Mouse (Mus musculus) liver (tissue): Measurements from ENCODE around the gene Rab3gap1.
"Not testable (repeated sequence)": the region's sequence is repeated elsewhere in the genome, so short reads cannot be mapped to it uniquely, and the experiment has no call there.

ENCODE experiments used
- DNase-seq: peaks from one replicate; pipeline ENCODE4 v3.0.0-alpha.2; 2020; ENCODE audit warnings: mixed read lengths

Rab3gap1 gene

DNA sequence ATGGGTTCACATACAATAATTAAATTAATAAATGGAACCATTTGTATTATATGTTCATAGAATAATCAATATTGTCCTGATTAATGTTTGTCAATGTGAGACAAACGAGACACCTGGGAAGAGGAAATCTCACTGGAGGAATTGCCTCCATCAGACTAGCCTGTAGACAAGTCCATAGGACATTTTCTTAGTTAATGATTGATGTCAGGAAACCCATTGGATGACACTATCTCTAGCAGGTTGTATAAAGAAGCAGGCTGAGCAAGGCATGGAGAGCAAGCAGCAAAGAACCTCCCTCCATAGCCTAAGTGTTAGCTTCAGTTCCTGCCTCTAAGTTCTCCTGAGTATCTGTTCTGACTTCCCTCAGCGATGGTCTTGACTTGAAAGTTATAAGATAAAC is 64.8 kb downstream of the Rab3gap1 start:
- no peak for DNase-seq

DNA sequence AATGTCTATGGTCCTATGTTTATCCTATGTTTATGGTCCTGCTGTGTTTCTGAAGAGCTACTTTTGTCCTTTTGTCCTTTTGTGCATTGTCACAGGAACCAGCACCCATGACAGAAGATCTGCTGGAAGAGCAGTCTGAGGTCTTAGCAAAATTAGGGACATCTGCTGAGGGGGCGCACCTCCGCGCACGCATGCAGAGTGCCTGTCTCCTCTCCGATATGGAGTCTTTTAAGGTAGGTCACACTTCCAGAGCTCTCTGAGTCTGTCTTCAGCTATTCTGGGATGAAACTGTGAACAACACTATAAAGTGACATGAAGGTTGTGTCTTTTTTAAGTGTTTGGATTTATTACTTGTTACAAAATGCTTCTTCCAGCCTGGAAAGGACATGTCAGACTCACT is 65.7 kb downstream of the Rab3gap1 start:
- no peak for DNase-seq

- DNase-seq: no peak
Measured at GRCm38 (mm10) chr1:127937277-127937676, 68.7 kb downstream of the Rab3gap1 start.

DNA sequence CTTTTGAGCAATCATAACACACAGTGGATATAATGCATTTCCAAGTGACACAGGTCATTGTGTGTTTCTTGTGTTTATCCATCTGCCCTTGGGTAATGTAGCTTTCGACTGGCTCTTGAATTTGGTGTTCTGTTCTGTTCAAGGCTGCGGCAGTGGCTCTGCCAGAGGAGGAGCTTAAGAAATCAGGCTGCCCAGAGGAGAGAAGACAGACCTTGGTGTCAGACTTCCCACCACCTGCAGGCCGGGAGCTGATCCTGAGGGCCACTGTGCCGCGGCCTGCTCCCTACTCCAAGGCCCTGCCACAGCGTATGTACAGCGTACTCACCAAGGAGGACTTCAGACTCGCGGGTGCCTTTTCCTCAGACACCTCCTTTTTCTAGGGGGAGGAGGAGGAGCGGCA is 73.7 kb downstream of the Rab3gap1 start:
- DNase-seq: no peak

DNA sequence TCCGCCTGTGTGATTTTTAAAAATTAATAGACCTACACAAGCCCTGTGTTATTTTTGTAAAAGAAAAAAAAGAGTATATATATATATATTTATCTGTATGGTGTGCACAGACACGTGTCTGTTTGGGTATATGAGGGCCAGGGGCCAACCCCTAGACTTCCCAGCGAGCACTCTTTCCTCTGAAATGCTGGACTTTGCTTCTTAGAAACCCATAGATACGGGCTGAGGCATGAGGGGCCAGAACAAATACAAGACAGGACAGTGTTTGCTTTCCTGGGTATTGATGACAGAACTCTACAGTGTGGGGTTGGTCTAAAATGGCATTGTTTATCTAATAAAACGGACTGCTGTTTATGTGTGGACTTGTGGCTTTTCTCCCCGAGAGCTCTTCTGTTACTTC is 74.9 kb downstream of the Rab3gap1 start:
- DNase-seq: no peak

GRCm38 (mm10) chr1:127945696-127946575 is 77.4 kb downstream of the Rab3gap1 start:
- no peak for DNase-seq

- no peak for DNase-seq
Measured at GRCm38 (mm10) chr1:127946615-127947249, 78.2 kb downstream of the Rab3gap1 start.

DNA sequence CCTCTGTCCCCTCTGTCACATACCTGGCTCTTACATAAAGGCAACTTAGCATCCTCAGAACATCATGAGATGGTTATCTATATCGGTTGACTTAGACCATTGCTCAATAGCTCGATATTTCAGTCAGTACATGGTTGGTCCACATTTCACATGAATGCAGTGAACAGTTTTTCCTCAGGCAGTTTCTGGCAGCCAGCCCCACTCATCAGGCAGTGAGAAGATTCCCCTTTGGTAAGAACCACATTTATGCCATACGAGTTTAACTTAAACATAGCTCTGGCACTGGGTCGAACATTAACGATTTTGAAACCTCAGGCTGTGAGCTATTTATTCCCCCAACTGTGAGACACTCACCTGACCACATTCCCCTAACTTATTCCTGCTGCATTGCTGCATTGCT is 80.2 kb downstream of the Rab3gap1 start:
- DNase-seq: no peak

GRCm38 (mm10) chr1:127952276-127952675 is 83.7 kb downstream of the Rab3gap1 start:
- no peak for DNase-seq

DNA sequence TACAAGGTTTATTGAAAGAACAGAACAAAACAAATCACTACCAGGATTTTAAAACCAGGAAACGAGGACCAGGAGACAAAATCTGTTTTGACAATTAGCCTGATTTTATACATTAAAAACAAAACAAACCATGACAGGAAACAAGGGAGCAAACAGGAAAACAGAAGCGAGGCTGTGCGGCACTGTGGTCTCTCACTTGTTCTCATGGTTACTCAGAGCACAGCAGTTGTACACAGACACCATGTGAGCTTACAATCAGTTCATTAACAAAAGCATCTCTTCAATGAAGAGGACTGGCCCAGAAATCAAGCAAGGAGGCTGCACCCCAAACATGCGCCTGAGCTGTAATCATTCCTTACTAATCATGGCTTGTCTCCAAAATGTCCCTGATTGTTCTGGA is 85.6 kb downstream of the Rab3gap1 start:
- not testable (repeated sequence) for DNase-seq

DNA sequence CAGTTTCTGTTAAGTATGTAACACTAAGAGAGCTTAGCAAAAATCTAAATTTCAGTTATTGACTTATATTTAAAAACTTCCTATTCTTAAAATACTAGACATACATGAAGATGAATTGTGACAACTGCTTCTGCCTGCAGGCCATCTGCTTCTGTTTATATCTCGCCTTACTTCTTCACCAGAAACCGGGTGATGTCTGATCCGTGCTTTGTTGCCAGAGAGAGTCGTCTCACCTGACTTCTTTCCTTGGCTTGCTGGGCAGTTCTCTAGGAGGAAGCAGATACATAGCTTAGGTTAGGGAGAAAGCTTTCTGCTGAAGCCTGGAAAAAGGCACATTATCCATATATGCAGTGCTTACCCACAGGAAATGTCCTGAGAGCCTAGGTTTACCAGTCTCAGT is 86.2 kb downstream of the Rab3gap1 start:
- no peak for DNase-seq

GRCm38 (mm10) chr1:127956524-127956923 is 88.0 kb downstream of the Rab3gap1 start:
- no peak for DNase-seq

DNA sequence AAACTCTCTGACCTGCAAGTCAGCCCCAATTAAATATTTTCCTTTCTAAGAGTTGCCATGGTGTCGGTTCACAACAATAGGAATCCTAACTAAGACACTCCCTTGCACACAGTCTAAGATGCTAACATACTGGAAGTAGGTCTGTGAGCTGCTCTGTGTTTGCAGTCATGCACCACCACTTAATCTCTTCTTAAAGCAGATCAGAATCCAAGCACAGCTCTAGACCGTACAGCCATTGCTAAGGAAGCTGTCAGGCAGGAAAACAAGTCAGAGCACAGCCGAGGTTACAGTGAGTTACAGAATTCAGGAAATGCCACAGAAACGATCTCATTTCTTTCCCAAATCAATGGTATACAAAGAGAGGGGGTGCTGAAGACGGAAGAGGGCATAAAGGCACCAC is 90.2 kb downstream of the Rab3gap1 start:
- DNase-seq: no peak

DNA sequence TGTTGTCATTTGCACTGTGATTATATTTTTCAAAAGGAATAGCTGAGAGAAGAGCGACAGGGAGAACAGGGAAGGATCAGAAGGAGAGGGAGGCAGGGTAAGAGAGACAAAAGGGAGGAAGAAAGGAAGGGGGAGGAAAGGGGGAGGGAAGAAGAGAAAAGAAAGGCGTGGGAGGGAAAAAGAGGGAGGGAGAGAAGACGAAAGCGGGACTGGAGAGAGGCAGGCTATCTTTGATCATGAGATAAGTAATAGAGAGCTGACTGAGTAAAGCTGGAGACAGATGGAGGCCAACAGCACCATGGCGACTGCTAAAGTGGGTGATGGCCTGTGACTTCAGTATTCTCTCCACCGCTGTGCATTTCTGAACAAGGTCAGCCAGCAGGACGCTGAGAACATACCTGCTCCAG is 90.7 kb downstream of the Rab3gap1 start:
- no peak for DNase-seq

DNA sequence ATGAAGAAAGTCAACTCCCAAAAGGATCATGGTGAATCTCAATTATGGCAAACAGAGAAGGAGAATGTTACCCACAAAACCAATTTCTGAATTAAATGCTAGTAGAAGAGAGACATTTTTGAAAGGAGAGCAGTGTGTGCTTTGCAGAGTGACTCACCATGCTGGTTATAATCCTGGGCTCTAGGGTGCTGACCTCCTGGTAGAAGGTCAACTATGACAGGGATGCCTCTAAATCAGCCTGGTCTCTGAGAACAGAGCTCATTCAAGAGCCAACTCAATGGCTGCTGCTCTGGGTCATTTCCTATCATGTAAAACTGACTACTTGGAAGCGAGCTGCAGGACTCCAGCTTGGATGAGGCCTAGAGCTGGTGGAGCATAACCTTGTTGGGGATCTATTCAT is 92.6 kb downstream of the Rab3gap1 start:
- no peak for DNase-seq

- DNase-seq: no peak
Measured at GRCm38 (mm10) chr1:127963326-127963725, 94.8 kb downstream of the Rab3gap1 start.

DNA sequence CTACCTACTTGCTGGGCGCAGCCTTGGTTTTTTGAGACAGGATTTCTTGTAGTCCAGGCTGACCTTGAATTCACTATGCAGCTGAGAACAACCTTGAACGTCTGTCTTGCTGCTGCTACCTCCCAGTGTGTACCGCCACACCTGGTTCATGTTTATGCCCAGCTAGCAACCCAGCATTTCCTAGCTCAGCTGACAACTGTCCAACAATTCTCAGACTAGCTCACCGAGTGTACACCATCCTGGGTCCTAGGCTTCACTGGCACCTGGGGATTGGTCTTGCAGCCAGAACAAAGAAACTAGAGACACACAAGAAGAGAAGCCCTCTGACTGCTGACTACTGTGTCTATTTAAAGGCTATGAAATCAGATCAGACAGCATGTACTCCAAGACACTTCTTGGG is 102.3 kb downstream of the Rab3gap1 start:
- no peak for DNase-seq

- no peak for DNase-seq
Measured at GRCm38 (mm10) chr1:127974082-127974481, 105.5 kb downstream of the Rab3gap1 start.

- no peak for DNase-seq
Measured at GRCm38 (mm10) chr1:127975676-127976075, 107.1 kb downstream of the Rab3gap1 start.

DNA sequence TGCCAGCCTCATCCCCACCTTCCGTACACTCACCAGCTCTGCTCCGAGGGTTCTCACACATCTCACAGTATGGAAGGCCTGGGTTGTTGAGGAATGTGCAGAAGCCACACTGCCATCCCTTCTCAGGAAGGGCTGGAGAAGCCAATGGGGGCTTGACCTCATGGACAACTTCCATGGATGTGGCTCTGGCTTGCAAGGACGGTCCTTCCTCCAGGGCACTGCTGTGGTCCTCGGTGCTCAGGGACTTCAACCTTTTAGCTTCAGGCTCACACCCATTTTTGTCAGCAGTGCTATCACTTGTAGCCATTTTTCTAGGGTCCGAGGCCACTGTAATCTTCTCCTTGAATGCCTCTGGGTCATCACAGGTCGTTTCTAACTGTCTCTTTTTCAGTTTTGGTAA is 107.5 kb downstream of the Rab3gap1 start:
- no peak for DNase-seq

DNA sequence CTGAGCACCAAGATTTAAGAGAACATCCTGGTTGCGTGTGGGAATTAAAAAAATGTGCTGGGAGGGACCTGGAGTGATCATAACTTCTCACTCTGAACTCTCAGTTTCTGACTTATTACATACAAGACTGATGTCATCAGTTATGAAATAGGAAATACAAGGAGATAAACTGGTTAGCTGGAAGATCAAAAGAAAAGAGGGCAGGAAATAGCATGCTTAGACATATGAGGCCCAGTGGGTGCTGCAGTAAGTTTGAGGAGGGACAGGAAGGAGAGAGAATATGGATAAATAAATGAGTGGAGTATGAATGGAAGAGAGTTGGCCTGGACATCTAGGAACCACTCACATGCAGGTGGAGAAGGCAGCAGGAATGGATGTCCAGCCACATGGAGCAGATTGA is 109.6 kb downstream of the Rab3gap1 start:
- no peak for DNase-seq

DNA sequence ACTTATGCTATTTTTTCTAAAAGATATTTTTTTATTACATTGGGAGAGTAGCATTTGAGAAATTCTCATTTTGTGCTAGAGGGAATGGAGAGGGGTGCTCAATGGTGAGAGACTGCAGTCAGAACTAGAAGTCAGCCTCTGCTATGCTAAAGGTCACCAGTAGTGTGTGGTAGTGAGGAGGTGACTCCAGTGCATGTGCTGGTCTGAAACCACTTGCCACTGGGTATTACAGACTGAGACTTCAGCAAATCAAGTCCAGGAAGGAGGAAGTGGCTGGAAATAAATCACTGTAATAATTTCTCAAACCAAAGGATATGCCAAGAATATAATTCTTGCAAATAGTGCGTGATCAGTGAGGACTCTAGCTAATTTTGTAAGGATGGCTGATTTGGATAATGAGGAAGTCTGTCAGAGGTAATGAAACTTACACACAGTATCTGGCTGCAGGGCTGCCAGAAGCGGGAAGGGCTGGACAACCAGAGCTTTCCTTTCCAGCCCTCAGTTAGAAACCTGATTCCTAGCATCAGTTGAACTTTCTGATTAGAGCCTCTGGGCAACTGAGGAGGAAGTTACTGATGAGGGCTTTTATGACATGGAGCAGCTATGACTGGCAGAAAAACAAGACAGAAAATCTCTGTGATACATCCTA is 112.5 kb downstream of the Rab3gap1 start:
- no peak for DNase-seq

- no peak for DNase-seq
Measured at GRCm38 (mm10) chr1:127982268-127982667, 113.7 kb downstream of the Rab3gap1 start.
